Mouse (Mus musculus) ovary, postnatal 10 days (tissue): ENCODE measurements around the gene Kif13a.
A peak's percentile ranks its signal among the peaks of the same experiment; 100 is the strongest.

Experiments
- DNase-seq: peaks from one replicate; pipeline ENCODE4 v3.0.0; 2022; ENCODE audit warnings: low spot score

Kif13a gene

DNA sequence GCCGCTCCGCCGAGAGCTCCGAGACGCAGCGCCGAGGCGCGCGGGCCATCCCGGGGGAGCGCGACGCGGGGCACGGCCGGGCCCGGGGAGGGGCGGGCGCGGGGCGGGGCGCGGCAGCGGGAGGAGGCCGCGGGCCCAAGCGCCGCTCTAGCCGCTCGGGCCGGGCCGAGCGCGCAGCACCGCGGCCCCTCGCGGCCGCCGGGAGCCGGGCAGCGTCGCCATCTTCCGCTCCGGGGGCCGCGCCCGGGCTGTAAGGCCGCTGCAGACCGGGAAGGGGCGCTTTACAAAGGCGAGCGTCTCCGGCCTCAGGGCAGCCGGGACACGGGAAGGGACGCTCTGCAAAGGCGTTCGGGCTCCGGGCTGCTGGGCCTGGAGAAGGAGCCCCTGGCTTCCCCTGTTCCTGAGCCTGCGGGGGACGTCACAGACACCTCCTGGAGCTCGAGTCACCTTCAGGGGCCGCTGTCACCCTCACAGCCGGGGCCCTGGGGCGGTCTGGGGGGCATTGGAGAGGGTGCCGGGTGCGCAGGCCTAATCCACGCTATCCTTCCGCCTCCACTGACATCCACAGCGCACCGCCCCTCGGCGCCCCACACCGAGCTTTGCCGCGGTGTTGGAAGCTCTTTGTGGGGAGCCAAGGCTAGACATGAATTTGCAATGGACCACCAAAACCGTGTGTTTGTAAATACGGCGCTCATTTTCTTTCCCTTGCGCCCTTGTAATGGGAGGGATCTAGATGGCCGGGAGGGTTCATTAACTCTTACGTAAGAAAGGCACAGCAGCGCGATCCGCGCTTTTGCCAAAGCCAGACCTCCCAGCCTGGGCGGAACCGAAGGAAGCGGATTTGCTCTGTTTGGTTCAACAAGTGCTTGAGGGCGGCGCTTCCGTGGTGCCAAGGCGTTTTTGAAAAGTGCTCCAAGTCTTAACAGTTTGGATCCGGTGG, at the start of gene Kif13a:
Kif13a (minus strand) TSS at position 149 of the 940 bp plus-strand sequence.
- DNase-seq = peak; percentile 72

DNA sequence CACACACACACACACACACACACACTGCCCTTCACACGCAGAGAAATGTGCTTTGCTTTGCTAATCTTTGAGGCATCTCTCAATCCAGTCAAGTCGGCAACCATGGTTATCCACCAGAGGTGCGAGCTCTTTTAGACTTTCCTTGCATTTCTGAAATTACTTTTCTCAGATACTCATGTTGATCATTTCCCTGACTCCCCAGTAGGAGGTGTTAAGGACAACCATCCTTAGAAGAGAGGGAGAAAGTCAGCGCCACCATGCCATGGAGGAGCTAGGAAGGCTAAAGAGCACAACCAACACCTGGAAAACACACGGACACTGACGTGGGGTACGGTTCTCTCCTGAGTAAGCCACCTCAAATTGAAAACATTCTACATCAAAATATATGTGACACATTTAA, 46.9 kb upstream of the Kif13a start:
- DNase-seq = no peak

- no peak for DNase-seq
These were observed 46.3 kb upstream of the Kif13a start for GRCm38 (mm10) chr13:46975930-46976329.

DNA sequence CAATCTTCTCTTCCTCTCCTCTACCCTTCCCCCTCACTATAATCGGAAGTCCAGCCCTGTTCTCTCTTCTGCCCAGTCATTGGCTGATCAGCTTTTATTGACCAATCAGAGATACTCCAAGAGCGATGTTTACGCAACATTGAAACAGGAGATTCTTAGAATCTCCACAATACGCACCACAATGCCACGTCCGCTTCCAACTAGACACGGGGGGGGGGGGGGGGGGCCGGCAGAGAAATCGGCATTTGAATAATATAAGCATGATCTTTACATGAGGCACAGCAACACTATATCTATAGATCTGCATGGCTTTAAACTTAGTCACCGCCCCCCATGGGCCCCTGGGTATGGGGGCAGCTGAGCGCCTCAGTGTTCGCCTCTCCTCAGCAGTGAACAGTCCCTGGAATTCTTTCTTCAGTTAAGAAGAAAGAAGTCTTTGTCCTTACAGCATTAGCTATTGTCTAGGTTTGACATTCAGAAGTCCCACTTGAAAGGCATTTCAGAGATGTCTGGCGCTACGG, 45.4 kb upstream of the Kif13a start:
- no peak for DNase-seq

DNA sequence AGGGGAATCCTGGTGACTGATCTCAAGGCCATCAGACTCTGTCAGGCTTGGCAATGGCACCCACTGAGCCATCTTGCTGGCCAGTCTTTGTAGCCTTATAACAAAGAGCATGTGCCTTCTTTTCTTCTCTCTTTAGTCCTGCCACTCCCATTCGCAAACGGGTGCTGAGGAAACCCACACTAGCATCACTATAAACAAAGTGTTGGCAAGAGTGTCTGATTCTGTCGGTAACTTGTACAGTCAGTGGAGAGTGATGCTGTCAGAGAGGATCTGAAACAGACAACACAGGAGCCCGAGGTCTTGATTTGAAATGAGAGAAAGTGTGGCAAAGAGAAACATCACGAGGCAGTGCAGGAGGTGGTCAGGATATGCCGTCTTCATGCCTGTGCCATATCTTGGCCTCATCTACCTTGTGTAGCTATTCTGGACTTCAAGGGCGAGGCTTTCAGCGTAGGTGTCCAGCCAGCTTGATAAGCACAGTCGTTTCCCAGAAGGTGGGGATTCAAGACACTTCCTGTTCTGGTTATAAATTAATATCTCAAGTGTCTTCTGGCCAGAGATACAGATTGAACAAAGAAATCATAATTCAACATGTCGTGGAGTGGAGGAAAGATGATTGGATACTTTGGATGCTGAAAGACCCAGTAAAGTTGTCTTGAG, 40.7 kb upstream of the Kif13a start:
- no peak for DNase-seq

GRCm38 (mm10) chr13:46968626-46969025, 39.0 kb upstream of the Kif13a start:
- DNase-seq = no peak

GRCm38 (mm10) chr13:46967308-46967707, 37.6 kb upstream of the Kif13a start:
- no peak for DNase-seq

GRCm38 (mm10) chr13:46960878-46961474, 31.3 kb upstream of the Kif13a start:
- no peak for DNase-seq

- DNase-seq = no peak
These were observed 29.5 kb upstream of the Kif13a start for GRCm38 (mm10) chr13:46959139-46959538.

GRCm38 (mm10) chr13:46951212-46951611, 21.5 kb upstream of the Kif13a start:
- no peak for DNase-seq

DNA sequence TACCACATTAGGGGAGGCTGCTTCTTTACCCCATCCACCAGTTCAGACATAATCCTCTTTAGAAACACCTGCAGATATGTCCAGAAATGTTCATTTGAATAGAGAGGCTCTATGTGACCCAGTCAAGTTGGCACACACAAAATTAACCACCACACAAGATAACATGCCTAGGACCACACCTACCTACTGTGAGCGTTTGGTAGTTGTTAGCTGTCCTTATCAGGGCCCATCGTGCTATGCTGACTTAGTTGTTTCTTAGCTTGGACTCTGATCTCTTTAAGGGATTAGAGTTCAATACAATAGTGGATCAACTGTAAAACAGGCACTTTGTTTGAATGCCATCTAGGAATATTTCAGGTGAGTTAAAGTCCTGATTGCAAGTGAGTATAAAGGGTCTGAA, 20.1 kb upstream of the Kif13a start:
- no peak for DNase-seq

GRCm38 (mm10) chr13:46948027-46948426, 18.4 kb upstream of the Kif13a start:
- no peak for DNase-seq

GRCm38 (mm10) chr13:46946041-46946440, 16.4 kb upstream of the Kif13a start:
- no peak for DNase-seq

DNA sequence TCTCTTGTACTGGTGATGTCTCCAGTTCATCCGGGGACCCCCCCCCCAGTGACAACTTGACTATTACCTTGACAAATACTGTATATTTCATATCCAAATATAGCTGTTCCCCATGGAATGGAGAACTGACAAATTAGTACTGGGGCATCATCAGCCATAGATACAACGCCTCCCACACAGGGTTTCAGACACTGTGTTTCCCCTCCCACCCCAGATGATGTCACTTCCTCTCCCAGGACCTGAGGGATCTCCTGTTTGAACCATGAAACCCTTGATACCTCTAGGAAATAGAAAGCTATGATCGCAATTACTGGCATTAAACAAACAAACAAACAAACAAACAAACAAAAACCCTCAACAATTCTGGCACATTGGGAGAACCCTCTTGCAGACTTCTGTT, 15.6 kb upstream of the Kif13a start:
- no peak for DNase-seq

DNA sequence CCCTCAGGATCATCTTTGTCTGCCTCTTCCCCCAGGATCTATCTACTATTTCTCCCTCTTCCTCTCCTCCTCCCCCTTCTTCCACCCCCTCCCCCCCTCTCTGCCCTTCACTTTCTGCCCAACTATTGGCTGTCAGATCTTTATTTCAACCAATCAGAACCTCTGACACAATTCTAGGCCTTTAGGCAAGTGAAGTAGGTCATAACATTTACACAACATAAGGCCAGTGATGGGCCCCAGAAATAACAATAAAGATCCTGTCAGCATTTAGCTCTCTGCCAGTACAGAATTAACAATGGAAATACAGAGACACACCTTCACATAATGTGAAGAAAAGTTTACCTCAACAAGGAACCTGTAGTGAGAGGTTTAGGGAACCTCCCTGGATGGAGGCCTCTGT, 13.6 kb upstream of the Kif13a start:
- DNase-seq = no peak

- DNase-seq = no peak
These were observed 4.4 kb upstream of the Kif13a start for GRCm38 (mm10) chr13:46934116-46934515.

- DNase-seq = no peak
These were observed 3.2 kb upstream of the Kif13a start for GRCm38 (mm10) chr13:46932846-46933245.

DNA sequence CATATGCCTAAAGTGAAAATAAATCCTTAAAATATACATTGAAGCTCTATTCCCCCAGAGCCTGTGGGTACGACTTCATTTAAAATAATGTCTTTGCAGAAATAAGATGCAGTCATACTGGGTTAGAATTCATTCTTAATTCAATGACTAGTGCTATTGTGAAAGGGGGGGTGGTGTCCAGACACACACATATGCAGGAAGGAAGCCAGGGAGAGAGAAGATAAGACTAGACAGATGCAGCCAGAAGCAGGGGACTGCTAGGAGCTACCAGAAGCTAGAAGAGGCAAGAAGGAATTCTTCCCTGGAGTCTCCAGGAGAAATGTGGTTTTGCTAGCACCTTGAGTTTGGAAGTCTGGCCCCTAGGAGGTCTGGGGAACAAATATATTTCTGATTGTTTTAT, 2.4 kb upstream of the Kif13a start:
- DNase-seq = no peak

- no peak for DNase-seq
These were observed 986 bp upstream of the Kif13a start for GRCm38 (mm10) chr13:46930659-46931046.

DNA sequence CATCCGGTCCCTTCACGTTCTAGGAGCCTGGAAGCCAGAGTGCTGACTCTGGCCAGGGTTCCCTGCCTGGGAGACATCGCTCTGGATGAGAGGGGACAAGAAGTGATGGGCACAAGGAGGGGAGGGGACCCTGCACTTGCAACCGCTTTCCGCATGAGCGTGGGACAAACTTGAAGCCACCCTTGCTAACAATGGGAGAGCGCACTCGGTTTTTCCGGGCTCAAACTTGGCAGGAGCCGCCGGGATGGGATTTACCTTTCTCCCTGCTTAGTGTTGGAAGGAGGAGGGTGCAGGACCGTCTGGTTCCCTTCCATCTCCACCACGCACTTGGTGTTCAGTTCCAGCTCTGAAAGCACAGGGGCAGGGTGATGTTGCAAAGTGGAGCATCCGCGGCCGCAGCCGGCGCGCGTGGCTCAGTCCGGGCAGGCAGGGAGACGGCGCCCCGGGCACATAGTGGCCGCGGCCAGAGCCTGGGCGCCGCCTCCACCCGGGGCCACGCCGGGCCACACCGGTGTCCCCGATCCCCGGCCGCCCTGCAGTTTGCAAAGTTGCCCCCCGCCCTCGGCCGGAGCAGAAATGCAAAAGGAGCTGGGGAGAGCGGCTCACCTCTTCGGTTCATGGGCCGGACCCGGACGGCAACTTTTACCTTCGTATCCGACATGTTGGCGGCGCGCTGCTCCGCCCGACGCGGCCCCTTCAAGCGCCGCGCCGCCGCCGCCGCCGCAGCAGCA, 541 bp downstream of the Kif13a start:
- peak; percentile 32 for DNase-seq

DNA sequence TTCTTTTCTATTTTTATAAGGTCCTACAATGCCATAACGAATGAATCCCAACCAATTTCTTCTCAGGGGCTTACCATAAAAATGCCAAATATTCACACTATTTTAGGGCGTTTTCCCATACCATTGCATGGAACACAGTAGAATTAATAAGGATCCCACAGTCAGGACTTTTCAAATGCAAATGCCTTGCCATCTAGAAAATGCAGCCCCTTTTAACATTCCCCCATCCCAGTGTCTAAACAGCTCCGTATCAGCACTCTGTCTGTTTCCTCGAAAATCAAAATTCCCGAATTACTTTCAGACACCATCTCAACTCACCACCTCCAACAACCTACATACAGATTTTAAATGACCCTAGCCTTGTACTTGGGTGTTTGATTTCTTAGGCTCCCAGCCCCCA, 1.3 kb downstream of the Kif13a start:
- no peak for DNase-seq

DNA sequence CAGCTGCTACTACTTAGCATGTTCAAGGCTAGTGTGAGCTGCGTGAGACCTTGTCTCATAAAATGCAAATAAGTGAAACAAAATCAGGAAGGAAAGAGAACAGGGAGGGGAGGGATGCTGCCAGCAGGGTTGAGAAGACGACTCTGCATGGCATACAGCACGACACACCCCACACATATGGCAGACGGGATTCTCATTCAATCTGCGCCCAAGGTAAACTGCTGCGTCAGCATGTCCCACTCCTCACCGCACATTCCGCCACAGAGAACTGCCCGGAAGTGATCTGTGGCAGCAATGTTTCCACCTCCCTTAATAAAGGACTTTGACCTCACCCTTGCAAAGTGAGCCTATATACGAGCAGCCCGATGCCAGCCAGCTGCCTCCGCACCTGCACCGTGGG, 4.0 kb downstream of the Kif13a start:
- no peak for DNase-seq
